Mouse (Mus musculus): ENCODE results near the gene Rusc2.

The Rusc2 gene

GRCm38 (mm10) chr4:43447251-43447650 is 65.5 kb downstream of the Rusc2 start:
- no peak for DNase-seq

- no peak for DNase-seq
These were observed 66.8 kb downstream of the Rusc2 start for GRCm38 (mm10) chr4:43448554-43448953.

- DNase-seq = no peak
These were observed 70.5 kb downstream of the Rusc2 start for GRCm38 (mm10) chr4:43452315-43452714.

DNA sequence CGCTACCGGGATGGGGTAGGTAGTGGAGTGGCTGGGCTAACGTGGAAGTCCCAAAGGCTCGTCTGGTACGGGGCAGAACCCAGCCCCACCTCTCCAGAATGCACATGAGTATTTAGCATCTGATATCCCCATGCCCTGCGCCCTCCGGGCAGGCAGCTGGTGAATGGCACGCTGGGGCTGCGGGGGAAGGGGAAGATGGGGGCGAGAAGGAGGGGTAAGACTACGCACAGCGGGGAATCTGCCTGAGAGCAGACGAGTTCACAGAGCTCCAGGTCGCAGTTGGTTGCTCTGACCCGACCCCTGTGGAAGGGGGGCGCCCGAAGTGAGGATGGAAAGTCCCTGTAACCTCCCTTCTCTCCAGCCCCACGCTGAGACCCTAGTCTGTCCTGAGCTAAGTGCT is 71.6 kb downstream of the Rusc2 start:
- DNase-seq = no peak

DNA sequence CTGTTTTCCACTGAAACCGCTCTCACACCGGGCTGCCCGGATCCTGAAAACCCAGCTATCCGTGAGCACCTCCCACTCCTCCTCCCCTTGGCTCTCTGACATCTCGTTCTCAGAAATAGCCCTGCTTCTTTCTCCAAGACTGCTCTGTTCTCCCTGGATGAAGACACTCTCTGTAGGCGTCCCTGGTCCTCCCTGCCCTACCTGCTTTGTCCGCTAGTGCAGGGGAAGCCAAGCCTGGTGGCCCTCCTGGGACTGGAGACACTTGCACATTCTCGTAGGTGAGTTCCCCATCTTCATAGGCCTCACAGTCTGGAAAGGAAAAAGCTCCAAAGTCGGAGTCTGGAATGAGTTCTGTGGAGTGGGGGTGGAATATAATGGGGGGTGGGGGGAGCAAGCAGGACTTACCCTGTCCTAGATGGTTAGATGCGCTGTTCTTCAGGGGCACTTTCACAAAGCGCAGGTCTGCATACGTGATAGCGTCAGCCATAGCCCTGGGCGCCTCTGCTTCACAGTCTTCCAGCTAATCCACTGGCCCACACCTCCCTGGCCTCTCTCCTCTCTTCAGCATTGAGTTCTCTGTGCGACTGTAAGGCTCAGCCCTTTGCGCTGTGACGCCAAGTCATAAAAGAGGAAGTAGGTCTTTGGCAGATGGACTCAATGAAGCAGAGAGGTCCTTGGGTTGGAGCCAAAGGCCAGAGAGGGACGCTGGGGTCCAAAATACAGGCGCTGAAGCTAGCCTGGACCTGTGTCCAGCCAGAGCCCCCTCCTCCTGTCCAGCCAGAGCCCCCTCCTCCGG is 72.5 kb downstream of the Rusc2 start, which contains the start of gene Cd72:
Gene Cd72 (minus strand): TSS at position 588 of the 796 bp plus-strand sequence.
- no peak for DNase-seq

DNA sequence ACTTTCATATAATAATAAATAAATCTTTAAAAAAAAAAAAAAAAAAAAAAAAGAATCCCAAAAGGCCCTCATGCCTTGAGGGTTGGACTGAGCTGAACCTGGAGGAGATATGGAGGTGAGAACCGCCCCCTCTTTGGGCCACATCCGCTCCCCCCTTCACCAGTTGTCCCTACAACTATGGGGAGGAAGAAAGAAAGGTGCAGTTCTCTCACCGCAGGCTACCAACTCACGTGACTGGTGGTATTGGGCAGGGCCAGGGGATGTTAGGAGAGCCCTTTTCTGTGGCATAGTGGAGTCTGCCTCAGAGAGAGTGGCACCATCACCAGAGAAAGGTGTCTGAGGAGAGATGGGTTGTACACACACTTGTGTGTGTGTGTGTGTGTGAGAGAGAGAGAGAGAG is 74.7 kb downstream of the Rusc2 start:
- DNase-seq = no peak

DNA sequence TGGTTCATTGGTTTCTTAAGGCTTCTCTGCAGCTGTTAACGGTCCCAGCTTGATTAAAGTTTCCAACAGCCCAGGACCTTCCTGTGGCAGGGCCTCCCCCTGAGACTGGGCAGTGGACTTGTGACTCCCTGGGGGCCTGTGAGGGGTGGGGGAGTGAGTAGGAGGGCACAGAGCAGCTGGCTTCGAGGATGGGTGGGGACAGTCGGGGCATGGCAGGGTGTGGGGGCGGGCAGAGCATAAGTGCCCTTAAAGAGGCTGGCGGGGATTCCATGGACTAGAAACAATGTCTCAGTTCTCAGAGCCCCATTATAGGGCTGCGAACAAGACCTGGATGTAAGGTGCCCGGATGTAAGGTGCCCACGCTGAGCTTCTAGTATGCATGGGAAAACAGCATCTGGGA is 75.3 kb downstream of the Rusc2 start:
- DNase-seq = no peak

DNA sequence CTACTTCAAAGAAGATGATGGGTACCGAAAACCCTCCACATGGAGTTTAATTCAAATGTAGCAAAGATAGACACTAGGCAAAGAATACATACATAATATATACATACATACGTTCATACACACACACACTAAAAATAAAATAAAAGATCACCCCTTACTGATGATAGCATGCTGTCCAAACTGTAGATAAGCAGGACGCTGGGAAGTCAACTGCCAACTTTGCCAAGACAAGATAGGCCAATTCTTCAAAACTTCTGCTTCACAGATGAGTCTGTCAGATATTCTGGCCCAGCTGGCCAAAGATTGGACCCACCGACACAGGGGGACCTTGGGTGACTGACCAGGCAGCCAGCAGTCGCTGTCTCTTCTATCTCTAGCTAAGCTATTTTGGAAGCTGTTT is 81.3 kb downstream of the Rusc2 start:
- DNase-seq = no peak

DNA sequence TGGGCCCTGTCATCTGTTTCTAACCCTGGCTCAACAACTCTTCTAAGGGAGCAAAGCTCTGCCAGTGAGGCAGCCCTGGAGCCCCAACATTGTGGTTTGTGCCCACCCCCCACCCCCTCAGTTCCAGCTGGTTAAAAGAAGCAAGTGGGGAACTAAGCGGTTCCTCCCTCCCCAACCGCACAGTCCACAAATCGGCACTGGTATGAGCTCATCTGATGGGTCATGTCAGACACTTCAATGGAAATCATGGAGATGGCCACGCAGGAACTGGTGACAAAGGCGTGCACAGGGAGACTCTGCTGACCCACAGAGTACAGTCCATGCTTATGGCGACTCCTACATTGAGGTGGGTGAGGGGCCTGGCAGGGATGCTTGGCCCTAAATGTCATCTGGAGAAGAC is 84.2 kb downstream of the Rusc2 start:
- no peak for DNase-seq

- DNase-seq = no peak
These were observed 85.1 kb downstream of the Rusc2 start for GRCm38 (mm10) chr4:43466872-43467271.

- no peak for DNase-seq
These were observed 88.5 kb downstream of the Rusc2 start for GRCm38 (mm10) chr4:43470301-43470700.

- no peak for DNase-seq
These were observed 91.9 kb downstream of the Rusc2 start for GRCm38 (mm10) chr4:43473636-43474035.

- DNase-seq = no peak
These were observed 94.8 kb downstream of the Rusc2 start for GRCm38 (mm10) chr4:43476604-43477003.
